Mouse (Mus musculus): ENCODE results near the gene Rtf1.

GRCm38 (mm10) chr2:119683706-119684105, 8.8 kb downstream of the Rtf1 start:
- TF ChIP-seq CTCF (IDR thresholded peaks at IDR 0.05; ENCODE audit: low read depth, low read length): no peak
- no peak for TF ChIP-seq TAL1 (conservative IDR thresholded peaks at IDR 0.05; ENCODE audit: low read depth, low read length)
- no peak for TF ChIP-seq GATA2 (IDR thresholded peaks at IDR 0.05; ENCODE audit: borderline replicate concordance, low read depth, low read length)

All from G1E (cell line).